Mouse (Mus musculus): ENCODE measurements around the gene Flnb. TPM values are rescaled to one million over a fixed set of nuclear protein-coding genes. Genes with fewer than 3 reads are reported as not detected.

Gene Flnb
- polyA plus RNA-seq, 1 experiment from 2014 or later, result 6.5 TPM

GRCm38 (mm10) chr14:7889834-7890233 lies 72.1 kb downstream of the Flnb start:
- Histone ChIP-seq H3K36me3 (peaks cover 66% of the 10 kb centered on the region), H3K4me2 (0 out of 2 replicates have a peak overlapping the region, but pooled peaks have one; percentile 4)
- WGBS, result 74% methylated on average over 9 of the region's 9 CpGs

DNA sequence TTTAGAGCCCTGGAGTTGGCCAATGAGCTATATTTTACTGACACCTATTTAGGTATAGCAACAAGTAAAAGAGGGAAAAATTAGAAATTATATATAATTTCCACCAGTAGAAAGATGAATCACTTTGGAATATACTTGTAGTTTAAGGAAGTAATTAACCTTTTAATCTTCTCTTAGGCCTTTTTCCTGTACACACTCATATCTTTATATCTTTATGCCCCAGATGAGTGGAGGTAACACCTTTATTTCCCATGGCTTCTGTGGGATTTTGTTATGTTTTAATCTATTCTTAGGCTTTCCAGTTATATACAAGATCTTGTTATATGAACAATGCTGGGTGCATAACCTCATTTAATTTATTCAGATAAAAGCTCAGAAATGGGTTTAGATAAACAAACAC lies 73.6 kb downstream of the Flnb start:
- Histone ChIP-seq H3K4me3 (no peak overlapping the region), H3K9ac (no peak overlapping the region), H3K36me3 (peaks cover 64% of the 10 kb centered on the region), H3K4me2 (no peak overlapping the region), H3K4me1 (replicated peaks) (peaks cover 24% of the 10 kb centered on the region), H3K27ac (no peak overlapping the region), H3K27me3 (no peaks in the 10 kb centered on the region), H3K9me3 (no peaks in the 10 kb centered on the region)
- ATAC-seq (ENCODE audit: low FRiP score), result no peak

More at GRCm38 (mm10) chr14:7889834-7890233, 72.1 kb downstream of the Flnb start:
- Histone ChIP-seq H3K4me1 (replicated peaks) (peaks cover 24% of the 10 kb centered on the region), H3K27me3 (no peaks in the 10 kb centered on the region), H3K9ac (no peak overlapping the region), H3K27ac (peak overlapping the region; percentile 86), H3K9me3 (no peaks in the 10 kb centered on the region), H3K4me3 (no peak overlapping the region)
- peak; percentile 18; the same call in 1 of the 2 replicates for ATAC-seq (ENCODE audit: low FRiP score)

DNA sequence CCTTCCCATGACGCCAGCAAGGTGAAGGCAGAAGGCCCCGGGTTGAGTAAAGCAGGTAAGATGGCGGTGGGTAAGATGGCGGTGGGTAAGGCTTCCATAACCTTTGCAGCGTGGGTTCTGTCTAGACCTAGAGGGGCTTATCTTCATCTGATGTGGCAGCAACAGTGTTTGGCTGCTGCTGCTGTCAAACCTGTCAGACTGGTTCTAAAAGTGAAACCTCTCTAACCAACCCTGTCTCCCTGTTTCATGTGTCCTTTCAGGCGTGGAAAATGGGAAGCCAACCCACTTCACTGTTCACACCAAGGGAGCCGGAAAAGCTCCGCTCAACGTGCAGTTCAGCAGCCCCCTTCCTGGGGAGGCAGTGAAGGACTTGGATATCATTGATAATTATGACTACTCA lies 78.4 kb downstream of the Flnb start:
- Histone ChIP-seq H3K4me3 (no peak overlapping the region), H3K27ac (peak overlapping the region; percentile 6; the same call in 1 of the 2 replicates), H3K27me3 (no peaks in the 10 kb centered on the region), H3K36me3 (peaks cover 71% of the 10 kb centered on the region), H3K4me1 (replicated peaks) (peaks cover 10% of the 10 kb centered on the region), H3K9me3 (no peaks in the 10 kb centered on the region), H3K9ac (no peak overlapping the region), H3K4me2 (no peak overlapping the region)
- 89% methylated on average over 9 of the region's 9 CpGs for WGBS
- ATAC-seq (ENCODE audit: low FRiP score), result no peak

- ATAC-seq (ENCODE audit: low FRiP score), result no peak
- Histone ChIP-seq H3K27me3 (no peaks in the 10 kb centered on the region), H3K36me3 (peaks cover 70% of the 10 kb centered on the region), H3K4me3 (no peak overlapping the region), H3K9ac (no peak overlapping the region), H3K9me3 (no peaks in the 10 kb centered on the region), H3K4me1 (replicated peaks) (peaks cover 14% of the 10 kb centered on the region), H3K27ac (no peak overlapping the region), H3K4me2 (no peak overlapping the region)
- 85% methylated on average over 1 of the region's 1 CpGs for WGBS
These were observed 78.9 kb downstream of the Flnb start for GRCm38 (mm10) chr14:7896699-7897098.

- no peak overlapping the region for H3K4me2 ChIP-seq
- no peak for ATAC-seq (ENCODE audit: low FRiP score)
- H3K9ac ChIP-seq, result no peak overlapping the region
- no peaks in the 10 kb centered on the region for H3K9me3 ChIP-seq
- no peaks in the 10 kb centered on the region for H3K27me3 ChIP-seq
- peaks cover 19% of the 10 kb centered on the region for H3K4me1 ChIP-seq (replicated peaks)
- WGBS, result 74% methylated on average over 3 of the region's 3 CpGs
- peaks cover 48% of the 10 kb centered on the region for H3K36me3 ChIP-seq
- no peak overlapping the region for H3K4me3 ChIP-seq
- H3K27ac ChIP-seq, result peak overlapping the region; percentile 71; the same call in 1 of the 2 replicates
These were observed 82.2 kb downstream of the Flnb start for GRCm38 (mm10) chr14:7899986-7900385.

DNA sequence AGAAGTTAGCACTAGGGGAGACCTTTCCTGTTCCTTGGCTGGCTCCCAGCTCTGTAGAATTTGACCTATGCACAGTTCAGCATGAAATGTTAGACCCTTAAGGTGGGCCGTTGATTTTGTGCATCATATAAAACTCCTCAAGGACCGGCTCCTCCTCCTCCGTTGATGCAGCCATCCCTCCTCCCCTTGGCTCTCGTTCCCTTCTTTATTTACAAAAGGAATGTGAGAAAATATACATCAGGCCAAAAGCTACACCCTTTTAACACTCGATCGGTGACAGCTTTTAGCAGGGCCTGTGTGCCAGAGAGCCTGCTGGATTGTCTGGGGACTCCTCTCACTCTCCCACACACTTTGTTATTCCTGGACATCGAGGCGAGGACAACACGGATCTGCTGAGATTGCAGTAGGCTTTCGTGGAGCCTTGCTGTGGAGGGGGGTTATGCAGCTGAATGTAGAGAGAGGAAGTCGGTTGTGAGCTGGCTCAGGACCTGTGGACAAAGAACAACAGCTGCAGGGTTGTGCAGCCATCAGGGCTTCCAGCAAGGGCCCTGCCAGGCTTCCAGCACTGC lies 82.8 kb downstream of the Flnb start:
- Histone ChIP-seq H3K9me3 (no peaks in the 10 kb centered on the region), H3K9ac (0 out of 2 replicates have a peak overlapping the region, but pooled peaks have one; percentile 19), H3K4me3 (no peak overlapping the region), H3K4me2 (no peak overlapping the region), H3K36me3 (peaks cover 50% of the 10 kb centered on the region), H3K27me3 (no peaks in the 10 kb centered on the region), H3K27ac (peak overlapping the region; percentile 71), H3K4me1 (replicated peaks) (peaks cover 19% of the 10 kb centered on the region)
- ATAC-seq (ENCODE audit: low FRiP score), result no peak
- WGBS, result 63% methylated on average over 11 of the region's 11 CpGs

GRCm38 (mm10) chr14:7901484-7902240 lies 83.9 kb downstream of the Flnb start:
- no peak overlapping the region for H3K4me3 ChIP-seq
- WGBS, result 60% methylated on average over 12 of the region's 12 CpGs
- H3K4me1 ChIP-seq (replicated peaks), result peaks cover 19% of the 10 kb centered on the region
- peak overlapping the region; percentile 71 for H3K27ac ChIP-seq
- H3K4me2 ChIP-seq, result no peak overlapping the region
- H3K9me3 ChIP-seq, result no peaks in the 10 kb centered on the region
- H3K27me3 ChIP-seq, result no peaks in the 10 kb centered on the region
- H3K9ac ChIP-seq, result no peak overlapping the region
- peak; percentile 67 for ATAC-seq (ENCODE audit: low FRiP score)
- H3K36me3 ChIP-seq, result peaks cover 47% of the 10 kb centered on the region

DNA sequence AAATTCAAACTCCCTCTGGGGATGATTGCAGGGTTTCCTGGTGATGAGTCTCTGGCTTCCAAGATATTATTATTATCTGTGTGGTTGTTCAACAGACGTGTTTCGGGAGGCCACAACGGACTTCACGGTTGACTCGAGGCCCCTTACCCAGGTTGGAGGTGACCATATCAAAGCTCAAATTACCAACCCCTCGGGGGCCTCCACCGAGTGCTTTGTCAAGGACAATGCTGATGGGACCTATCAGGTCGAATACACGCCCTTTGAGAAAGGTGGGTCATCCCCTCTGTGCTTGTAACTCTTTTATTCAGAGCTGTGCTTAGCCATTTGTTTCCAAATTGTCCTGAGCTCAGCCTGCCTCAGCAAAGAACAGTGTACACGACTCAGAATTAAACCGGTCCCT lies 89.3 kb downstream of the Flnb start:
- no peaks in the 10 kb centered on the region for H3K9me3 ChIP-seq
- no peak overlapping the region for H3K9ac ChIP-seq
- no peak for ATAC-seq (ENCODE audit: low FRiP score)
- H3K4me3 ChIP-seq, result no peak overlapping the region
- H3K27ac ChIP-seq, result no peak overlapping the region
- H3K27me3 ChIP-seq, result no peaks in the 10 kb centered on the region
- WGBS, result 86% methylated on average over 11 of the region's 11 CpGs
- no peak overlapping the region for H3K4me2 ChIP-seq
- H3K36me3 ChIP-seq, result peaks cover 60% of the 10 kb centered on the region
- peaks cover 2% of the 10 kb centered on the region for H3K4me1 ChIP-seq (replicated peaks)

GRCm38 (mm10) chr14:7909472-7909871 lies 91.7 kb downstream of the Flnb start:
- 79% methylated on average over 10 of the region's 10 CpGs for WGBS
- H3K4me1 ChIP-seq (replicated peaks), result no peaks in the 10 kb centered on the region
- H3K4me2 ChIP-seq, result no peak overlapping the region
- peaks cover 72% of the 10 kb centered on the region for H3K36me3 ChIP-seq
- no peak overlapping the region for H3K27ac ChIP-seq
- H3K4me3 ChIP-seq, result no peak overlapping the region
- H3K9me3 ChIP-seq, result no peaks in the 10 kb centered on the region
- no peak overlapping the region for H3K9ac ChIP-seq
- ATAC-seq (ENCODE audit: low FRiP score), result no peak
- no peaks in the 10 kb centered on the region for H3K27me3 ChIP-seq

DNA sequence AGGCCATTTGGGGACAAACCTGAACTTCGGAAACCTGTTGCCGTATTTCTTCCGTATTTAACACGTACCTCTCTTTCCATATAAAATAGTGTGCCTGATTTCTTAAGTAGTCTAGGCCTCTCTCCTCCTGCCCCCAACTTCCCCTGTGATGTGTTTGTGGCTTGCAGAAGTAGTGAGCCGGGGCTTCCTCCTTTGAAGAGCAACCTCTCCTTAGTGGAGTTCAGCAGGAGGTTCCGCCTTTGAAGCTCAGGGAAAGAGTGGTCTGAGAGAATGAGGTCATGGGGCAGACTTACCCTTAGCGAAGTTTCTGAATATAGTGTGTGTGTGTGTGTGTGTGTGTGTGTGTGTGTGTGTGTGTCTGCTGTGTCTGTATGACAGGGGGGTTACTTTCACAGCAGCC lies 96.1 kb downstream of the Flnb start:
- Histone ChIP-seq H3K36me3 (peaks cover 80% of the 10 kb centered on the region), H3K9ac (no peak overlapping the region), H3K9me3 (no peaks in the 10 kb centered on the region), H3K4me1 (replicated peaks) (no peaks in the 10 kb centered on the region), H3K4me2 (no peak overlapping the region), H3K27ac (no peak overlapping the region), H3K4me3 (no peak overlapping the region), H3K27me3 (no peaks in the 10 kb centered on the region)
- no peak; the same call in 1 of the 2 replicates for ATAC-seq (ENCODE audit: low FRiP score)
- 66% methylated on average over 7 of the region's 7 CpGs for WGBS

GRCm38 (mm10) chr14:7914461-7914860 lies 96.7 kb downstream of the Flnb start:
- ATAC-seq (ENCODE audit: low FRiP score), result no peak
- Histone ChIP-seq H3K27me3 (no peaks in the 10 kb centered on the region), H3K4me3 (no peak overlapping the region), H3K36me3 (peaks cover 82% of the 10 kb centered on the region), H3K9me3 (no peaks in the 10 kb centered on the region), H3K4me2 (no peak overlapping the region), H3K4me1 (replicated peaks) (no peaks in the 10 kb centered on the region), H3K27ac (no peak overlapping the region), H3K9ac (no peak overlapping the region)
- WGBS, result 90% methylated on average over 4 of the region's 4 CpGs

DNA sequence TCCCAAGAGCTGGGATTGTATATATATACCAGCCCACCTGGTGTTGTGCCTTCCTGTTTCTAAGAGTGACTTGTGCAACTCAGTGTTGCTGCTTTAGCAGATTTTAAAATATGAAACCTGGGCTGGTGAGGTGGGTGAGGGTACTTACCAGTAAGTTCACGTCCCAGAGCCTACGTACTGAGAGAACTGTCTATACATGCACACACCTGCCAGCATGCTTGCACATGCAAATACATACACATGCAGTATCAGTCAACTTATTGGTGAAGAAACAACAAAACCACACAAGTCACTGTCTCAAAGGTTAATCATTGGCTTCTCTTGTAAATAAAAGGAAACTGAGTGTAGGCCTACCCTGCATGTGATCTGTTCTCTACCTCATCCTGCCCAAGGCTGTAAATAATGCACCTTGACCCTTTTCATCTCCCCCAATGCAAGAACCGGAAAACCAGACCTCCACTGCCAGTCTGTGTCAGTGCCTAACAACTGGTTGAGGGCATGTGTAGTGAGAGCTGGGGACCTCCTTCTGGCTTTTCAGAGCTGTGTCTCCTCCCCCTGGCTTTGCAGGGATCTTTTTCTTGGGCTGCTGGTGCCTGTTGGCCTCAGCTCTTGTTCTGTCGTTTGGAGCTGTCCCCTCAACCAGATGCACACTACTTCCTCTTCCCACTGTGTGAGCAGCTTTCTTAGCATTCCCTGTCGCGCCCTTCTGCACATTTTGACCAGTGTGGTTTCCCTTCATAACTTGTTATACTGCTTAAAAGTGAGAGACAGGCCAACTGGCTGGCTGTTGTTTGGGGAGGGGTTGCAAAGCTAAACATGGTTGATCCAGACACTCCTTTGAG lies 100.6 kb downstream of the Flnb start:
- whole genome bisulfite sequencing, result 83% methylated on average over 6 of the region's 6 CpGs
- ATAC-seq (ENCODE audit: low FRiP score), result no peak
- no peak overlapping the region for H3K4me3 ChIP-seq
- H3K9me3 ChIP-seq, result no peaks in the 10 kb centered on the region
- H3K36me3 ChIP-seq, result peaks cover 91% of the 10 kb centered on the region
- H3K4me2 ChIP-seq, result no peak overlapping the region
- H3K9ac ChIP-seq, result no peak overlapping the region
- H3K27me3 ChIP-seq, result no peaks in the 10 kb centered on the region
- no peak overlapping the region for H3K27ac ChIP-seq
- no peaks in the 10 kb centered on the region for H3K4me1 ChIP-seq (replicated peaks)

Measured in hindbrain, embryonic 13.5 days (tissue).